Mouse (Mus musculus): ENCODE data around the gene Itga9.

The Itga9 gene

DNA sequence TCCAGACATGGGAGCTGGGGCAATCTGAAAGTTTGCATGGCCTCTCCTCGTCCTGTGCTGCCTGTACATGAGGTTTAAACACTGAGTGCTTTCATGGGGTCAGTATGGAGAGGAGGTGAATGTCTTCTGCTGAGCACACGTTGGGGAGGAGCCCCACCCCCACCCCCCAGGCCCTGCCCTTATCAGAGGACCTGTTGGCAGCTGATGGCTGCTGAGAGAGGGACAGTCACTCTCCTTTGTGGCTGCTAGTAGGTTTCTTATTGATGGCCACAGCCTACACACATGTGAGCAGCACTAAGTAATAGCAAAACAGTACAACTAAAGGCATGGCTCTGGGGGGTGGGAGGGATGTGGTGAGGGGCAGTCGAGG, 215.7 kb downstream of the Itga9 start:
- DNase-seq (ENCODE audit: low spot score), result no peak

DNA sequence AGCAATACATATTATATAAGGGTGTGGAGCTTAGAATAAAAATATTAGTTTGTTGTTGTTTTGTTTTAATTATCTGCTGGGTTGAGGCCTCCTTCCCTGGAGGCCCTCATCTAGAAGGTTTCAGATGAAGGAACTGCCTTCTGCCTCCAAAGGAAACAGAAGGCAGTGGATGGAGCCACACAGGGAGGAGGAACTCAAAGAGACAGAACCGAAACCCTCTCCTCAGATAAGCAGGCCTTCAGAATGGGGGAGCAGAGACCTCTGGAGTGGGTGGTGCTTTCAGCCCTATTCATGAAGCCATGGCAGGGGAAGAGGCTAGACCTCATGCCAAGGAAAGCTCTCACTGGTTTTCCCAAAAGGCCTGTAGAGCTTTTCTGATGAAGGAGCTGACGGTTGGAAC, 216.1 kb downstream of the Itga9 start:
- DNase-seq (ENCODE audit: low spot score), result no peak

DNA sequence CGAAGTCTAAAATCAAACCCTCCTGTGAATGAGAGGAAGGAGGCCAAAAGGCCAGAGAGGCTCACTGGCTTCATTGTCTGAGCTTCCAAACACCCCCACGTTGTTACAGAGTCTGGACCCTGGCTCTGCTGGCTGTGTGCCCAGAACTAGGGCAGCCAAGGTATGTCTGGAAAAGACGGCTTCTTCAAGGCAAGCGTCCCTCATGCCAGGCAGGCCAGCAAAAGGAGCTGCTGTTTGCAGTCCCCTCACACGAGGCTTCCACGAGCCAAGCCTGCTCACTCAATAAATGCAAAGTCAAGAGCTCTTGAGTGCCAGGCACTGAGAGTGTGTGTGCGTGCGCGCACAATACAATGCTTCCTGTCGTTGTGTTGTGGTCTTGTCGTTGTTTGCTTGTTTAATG, 224.6 kb downstream of the Itga9 start:
- DNase-seq (ENCODE audit: low spot score), result no peak

DNA sequence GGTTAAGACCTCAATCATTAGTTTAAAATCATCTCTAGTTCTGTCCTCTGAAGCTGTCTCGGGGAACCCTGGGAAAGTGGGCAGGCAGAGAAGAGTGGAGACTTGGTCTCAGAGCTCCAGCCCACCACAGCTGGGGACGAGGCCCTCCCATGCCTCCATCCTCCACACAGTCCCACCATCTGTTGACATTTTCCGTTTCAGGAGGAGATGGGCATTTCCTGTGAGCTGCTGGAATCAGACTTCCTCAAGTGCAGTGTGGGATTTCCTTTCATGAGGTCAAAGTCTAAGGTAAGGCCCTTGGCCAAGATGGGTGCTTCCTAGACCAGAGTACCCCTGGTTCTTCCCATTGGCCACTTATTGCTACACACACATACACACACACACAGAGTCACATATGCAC, 226.0 kb downstream of the Itga9 start:
- DNase-seq (ENCODE audit: low spot score), result no peak

- DNase-seq (ENCODE audit: low spot score), result no peak
Observed at GRCm38 (mm10) chr9:118833413-118833812, 226.9 kb downstream of the Itga9 start.

- peak; percentile 27 for DNase-seq (ENCODE audit: low spot score)
Observed at GRCm38 (mm10) chr9:118838910-118839667, 232.6 kb downstream of the Itga9 start.

GRCm38 (mm10) chr9:118841247-118841646, 234.8 kb downstream of the Itga9 start:
- no peak for DNase-seq (ENCODE audit: low spot score)

DNA sequence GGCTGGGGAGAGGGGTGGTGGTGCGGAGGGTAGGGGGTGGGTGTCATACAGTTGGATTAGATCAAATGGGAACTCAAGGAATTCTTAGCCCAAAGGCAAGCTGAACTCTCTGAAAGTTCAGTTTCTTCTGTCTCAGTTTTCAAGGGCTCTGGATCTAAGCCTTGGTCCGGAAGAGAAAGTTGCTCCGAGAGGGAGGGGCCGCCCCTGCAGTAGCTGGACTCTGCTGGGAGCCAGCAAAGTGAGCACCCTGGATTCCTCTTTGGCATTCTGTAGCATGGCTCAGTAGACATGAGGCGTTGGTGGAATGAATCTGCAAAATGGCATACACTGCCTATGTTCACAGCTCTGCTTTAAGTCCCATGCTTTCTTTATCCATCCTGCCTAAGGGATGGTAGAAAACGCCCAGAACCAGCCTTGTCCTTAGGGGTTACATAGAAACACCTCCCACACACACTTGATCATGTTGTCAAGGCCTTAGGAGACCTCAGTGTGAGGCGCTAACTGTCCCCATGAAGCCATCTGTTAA, 235.5 kb downstream of the Itga9 start:
- DNase-seq (ENCODE audit: low spot score), result no peak

DNA sequence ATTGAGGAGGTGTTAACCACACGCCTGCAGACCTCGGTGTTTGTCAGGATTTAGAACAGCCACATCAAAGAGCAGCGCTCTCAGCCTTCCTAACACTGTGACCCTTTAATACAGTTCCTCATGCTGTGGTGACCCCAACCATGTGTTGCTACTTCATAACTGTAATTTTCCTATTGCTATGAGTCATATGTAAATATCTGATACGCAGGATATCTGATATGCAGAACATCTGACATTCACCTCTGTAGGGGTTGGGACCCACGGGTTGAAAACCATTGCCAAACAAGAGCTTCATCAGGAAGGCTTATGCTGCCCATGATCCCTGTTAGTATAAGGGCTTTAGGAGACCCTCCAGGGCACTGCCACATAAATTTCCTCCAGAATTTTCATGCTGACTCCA, 237.2 kb downstream of the Itga9 start:
- no peak for DNase-seq (ENCODE audit: low spot score)

GRCm38 (mm10) chr9:118845003-118845402, 238.5 kb downstream of the Itga9 start:
- DNase-seq (ENCODE audit: low spot score), result peak; percentile 38

DNA sequence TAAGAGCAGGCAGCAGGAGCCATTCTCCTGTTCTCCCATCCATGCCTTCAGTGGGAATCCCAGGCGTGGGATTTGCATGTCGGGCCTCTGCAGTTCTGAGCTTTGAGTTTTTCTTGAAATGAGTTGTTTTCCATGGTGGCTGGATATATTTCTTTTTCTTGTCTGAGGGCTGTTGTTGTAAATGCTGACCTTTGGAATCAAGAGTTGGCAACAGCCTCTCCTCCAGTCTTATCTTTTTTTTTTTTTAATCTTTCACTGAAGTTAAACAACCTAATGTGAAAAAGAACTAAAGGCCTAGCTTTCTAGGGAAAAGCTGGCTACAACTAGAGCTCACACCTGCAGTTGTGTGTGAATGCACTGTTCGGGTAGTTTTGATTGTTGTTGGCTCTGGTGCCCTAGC, 240.3 kb downstream of the Itga9 start:
- DNase-seq (ENCODE audit: low spot score), result no peak

- DNase-seq (ENCODE audit: low spot score), result no peak
Observed at GRCm38 (mm10) chr9:118856665-118857064, 250.2 kb downstream of the Itga9 start.

DNA sequence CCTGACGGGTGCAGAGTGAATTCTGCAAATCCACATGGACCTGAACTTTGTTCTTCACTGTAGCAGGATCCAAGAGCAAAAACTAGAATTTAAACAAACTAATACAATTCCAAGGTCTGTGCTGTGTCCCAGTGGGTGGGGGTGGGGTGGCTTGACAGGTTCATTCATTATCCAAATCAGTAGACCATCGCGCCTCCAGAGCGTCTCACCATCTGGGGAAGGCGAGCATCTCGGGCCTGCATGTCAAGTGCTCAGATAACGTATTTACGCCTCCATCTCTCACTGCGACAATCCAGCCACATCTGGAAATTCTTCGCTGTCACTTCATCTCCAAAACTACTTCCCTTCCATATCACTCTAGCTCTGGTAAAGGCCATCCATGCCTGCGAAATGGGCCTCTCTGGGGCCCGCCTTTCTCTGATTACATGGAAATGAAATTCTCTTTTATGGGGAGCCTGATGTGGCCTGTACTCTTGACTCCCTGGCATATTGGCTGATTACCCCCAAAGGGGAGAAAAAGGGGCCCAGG, 254.2 kb downstream of the Itga9 start:
- peak; percentile 55 for DNase-seq (ENCODE audit: low spot score)

GRCm38 (mm10) chr9:118862214-118862613, 255.7 kb downstream of the Itga9 start:
- no peak for DNase-seq (ENCODE audit: low spot score)

DNA sequence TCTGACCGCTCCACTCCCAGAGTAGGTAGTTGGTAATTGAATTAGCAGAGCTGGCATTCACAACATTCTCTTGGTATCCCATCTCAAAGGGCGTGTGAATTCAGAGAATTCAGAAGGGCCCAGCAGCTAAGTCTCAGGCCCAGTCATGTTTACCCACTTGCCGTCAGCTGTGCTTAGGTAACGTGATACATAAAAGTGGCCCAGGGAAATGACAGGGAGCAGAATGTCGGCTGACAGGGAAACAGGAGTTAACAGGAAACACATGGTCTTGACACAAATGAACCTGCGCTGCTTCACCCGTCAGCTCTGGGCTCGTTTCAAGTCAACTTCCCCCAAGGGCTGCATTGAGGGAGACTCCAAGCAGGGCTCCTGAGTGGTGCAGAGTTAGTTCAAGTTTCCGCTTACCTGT, 256.4 kb downstream of the Itga9 start:
- DNase-seq (ENCODE audit: low spot score), result peak; percentile 85

GRCm38 (mm10) chr9:118863528-118863927, 257.0 kb downstream of the Itga9 start:
- DNase-seq (ENCODE audit: low spot score), result no peak

GRCm38 (mm10) chr9:118866949-118867348, 260.5 kb downstream of the Itga9 start:
- no peak for DNase-seq (ENCODE audit: low spot score)

- DNase-seq (ENCODE audit: low spot score), result no peak
Observed at GRCm38 (mm10) chr9:118867851-118868250, 261.4 kb downstream of the Itga9 start.

DNA sequence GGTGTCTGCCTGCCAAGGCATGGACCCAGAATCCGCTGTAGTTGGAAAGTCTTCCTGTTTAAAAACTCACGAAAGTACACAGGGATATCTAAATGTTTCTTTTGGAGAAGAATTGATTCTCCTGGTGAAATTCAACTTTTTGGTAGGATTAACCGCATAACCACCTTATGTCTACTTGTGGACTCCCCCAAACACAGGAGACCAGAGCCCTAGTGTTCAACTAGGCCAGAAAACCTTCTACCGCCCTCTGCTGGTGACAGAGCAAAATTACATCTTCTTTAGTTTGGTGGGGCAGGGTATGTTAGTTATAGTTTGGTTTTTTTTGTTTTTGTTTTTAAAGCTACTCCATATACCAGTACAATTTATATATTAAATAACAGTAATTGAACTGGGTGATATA, 264.6 kb downstream of the Itga9 start:
- peak; percentile 78 for DNase-seq (ENCODE audit: low spot score)

DNA sequence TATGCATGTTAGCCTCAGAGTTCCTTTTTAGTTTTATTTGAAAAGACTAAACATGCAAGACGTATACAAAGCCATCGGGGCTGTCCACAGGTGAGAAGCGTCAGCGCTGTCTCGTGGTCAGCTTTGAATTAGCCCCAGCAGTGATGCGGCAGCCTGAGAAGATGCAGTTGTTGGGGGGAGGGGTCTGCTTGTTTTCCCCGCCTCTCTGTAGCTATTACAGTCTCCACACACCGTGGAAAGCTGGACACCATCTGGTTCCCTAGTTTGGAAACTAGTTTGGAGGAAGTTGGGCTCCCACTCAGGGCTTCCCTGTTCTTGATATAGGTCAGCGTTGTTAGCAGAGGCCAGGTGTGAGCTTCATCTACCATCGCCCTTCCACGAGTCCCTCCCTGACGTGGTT, 266.5 kb downstream of the Itga9 start:
- DNase-seq (ENCODE audit: low spot score), result no peak

DNA sequence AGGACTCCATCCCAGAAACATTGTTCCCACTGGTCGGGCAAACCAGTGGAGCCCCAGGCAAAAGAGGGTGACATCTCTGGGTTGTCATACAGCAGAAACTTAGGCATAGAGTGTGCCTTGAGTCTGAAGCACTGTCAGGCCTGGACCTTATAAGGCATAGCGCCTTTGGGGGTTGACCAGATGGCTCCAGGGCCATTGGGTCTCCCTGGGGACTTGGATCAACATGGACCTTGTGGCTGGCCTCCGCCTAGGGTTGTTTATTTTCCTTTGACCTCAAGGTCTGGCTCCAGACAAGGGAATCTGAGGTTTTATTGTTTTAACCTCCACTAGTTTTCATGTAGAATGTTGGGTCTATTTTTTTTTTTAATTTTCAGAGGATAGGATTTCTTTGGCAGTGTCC, 267.1 kb downstream of the Itga9 start:
- DNase-seq (ENCODE audit: low spot score), result peak; percentile 40

- no peak for DNase-seq (ENCODE audit: low spot score)
Observed at GRCm38 (mm10) chr9:118875705-118876104, 269.2 kb downstream of the Itga9 start.

DNA sequence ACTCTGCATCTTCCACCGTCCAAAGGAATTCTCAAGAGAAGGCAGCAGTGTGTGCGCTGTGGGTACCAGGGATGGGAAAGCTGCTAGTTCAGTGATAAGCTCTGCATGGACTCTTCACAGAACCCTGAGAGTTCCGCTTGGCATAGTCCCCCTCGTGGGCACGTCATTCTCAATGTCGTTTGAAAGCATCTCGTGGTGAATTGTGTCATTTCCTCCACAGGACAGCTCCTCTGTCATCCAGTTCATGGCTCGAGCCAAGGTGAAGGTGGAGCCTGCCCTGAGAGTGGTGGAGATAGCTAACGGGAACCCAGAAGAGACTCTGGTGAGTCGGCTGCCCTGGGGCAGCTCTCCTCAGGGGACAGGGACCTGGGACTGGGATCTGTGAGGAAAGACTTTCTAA, 270.4 kb downstream of the Itga9 start:
- DNase-seq (ENCODE audit: low spot score), result no peak
